Mouse (Mus musculus) myocyte (in vitro differentiated cells): ENCODE measurements around the gene Caskin1.

Source experiments
- CEBPB ChIP-seq: IDR thresholded peaks from 2 replicates; pipeline ENCODE4 v1.6.1; 2011; ENCODE audit warnings: mild to moderate bottlenecking, moderate library complexity; ENCODE audit not compliant: poor library complexity, insufficient read depth, severe bottlenecking
- E2F4 ChIP-seq: IDR thresholded peaks from one replicate; pipeline ENCODE4 v1.6.1; 2011; ENCODE audit warnings: mild to moderate bottlenecking, control low read depth, moderate library complexity; ENCODE audit not compliant: insufficient read depth
- MAX ChIP-seq: IDR thresholded peaks from one replicate; pipeline ENCODE4 v1.6.1; 2011; ENCODE audit warnings: low read depth, mild to moderate bottlenecking, control low read depth
- MYOD1 ChIP-seq, 3 experiments: IDR thresholded peaks; one replicate each; pipeline ENCODE4 v1.6.1; 2011; ENCODE audit warnings: control low read depth in 2 of 3, low read depth in 2 of 3, mild to moderate bottlenecking in 2 of 3, moderate library complexity in 1 of 3; ENCODE audit not compliant: insufficient read length in 2 of 3, control insufficient read depth in 1 of 3
- MYOG ChIP-seq, 3 experiments: IDR thresholded peaks; one replicate each; pipeline ENCODE4 v1.6.1; 2011; ENCODE audit warnings: control low read depth in 2 of 3, low read depth in 2 of 3, mild to moderate bottlenecking in 2 of 3; ENCODE audit not compliant: insufficient read length in 2 of 3, control insufficient read depth in 1 of 3, insufficient read depth in 1 of 3
- POLR2A ChIP-seq: IDR thresholded peaks from one replicate; pipeline ENCODE4 v1.6.1; 2011; ENCODE audit warnings: low read depth, mild to moderate bottlenecking, control low read depth, moderate library complexity; ENCODE audit not compliant: insufficient read length
- POLR2AphosphoS2 ChIP-seq: IDR thresholded peaks from one replicate; pipeline ENCODE4 v1.6.1; 2011; ENCODE audit warnings: low read depth, control low read depth; ENCODE audit not compliant: insufficient read length
- SRF ChIP-seq: IDR thresholded peaks from one replicate; pipeline ENCODE4 v1.6.1; 2011; ENCODE audit warnings: low read depth; ENCODE audit not compliant: control insufficient read depth, insufficient read length
- TCF12 ChIP-seq: IDR thresholded peaks from one replicate; pipeline ENCODE4 v1.6.1; 2011; ENCODE audit warnings: mild to moderate bottlenecking, control low read depth; ENCODE audit not compliant: poor library complexity, insufficient read depth, severe bottlenecking
- TCF3 ChIP-seq: IDR thresholded peaks from one replicate; pipeline ENCODE4 v1.6.1; 2011; ENCODE audit warnings: low read depth, control low read depth; ENCODE audit not compliant: insufficient read length
- USF1 ChIP-seq: IDR thresholded peaks from one replicate; pipeline ENCODE4 v1.6.1; 2011; ENCODE audit warnings: low read depth, mild to moderate bottlenecking, control low read depth, moderate library complexity

GRCm38 (mm10) chr17:24557091-24557490 lies 68.7 kb downstream of the Caskin1 start:
- TF ChIP-seq SRF (no peak), POLR2A (no peak), TCF12 (peak; percentile 58), POLR2AphosphoS2 (no peak), E2F4 (no peak), MYOG (IDR thresholded peaks at IDR 0.05; ENCODE audit: control insufficient read depth in 1 of 3, insufficient read depth in 1 of 3, insufficient read length in 2 of 3, low read depth in 2 of 3) (peak; percentile 73 to 95 (median 83)), CEBPB (no peak), USF1 (no peak), MAX (no peak), MYOD1 (IDR thresholded peaks at IDR 0.05; ENCODE audit: control insufficient read depth in 1 of 3, insufficient read length in 2 of 3, low read depth in 2 of 3) (peak in 2 of 3 experiments; percentile 75 to 81), TCF3 (peak; percentile 35)
